9 mouse cellular contexts compared by ENCODE assay signal in genomic region chr14:24213336-24213735, GRCm38 (mm10). TPM values are rescaled to one million over a fixed set of nuclear protein-coding genes. Genes with fewer than 3 reads are reported as not detected.
DNase-seq lines count a peak whose midpoint lies in the region; ATAC-seq and TF ChIP-seq lines count a peak whose summit lies in the region.
"Had no signal": no experiment of that assay in that cellular context is flagged by ENCODE, and none has a peak within 500 bp of the region (broad histone marks: within the 10 kb centered on the region; RNA-seq: fewer than 3 reads in every experiment).

No protein-coding gene starts in this region.

- 76% methylated on average over 2 of the region's 2 CpGs for WGBS in hindbrain, embryonic 13.5 days
- 86% methylated on average over 2 of the region's 2 CpGs for WGBS in hindbrain, embryonic 12.5 days
- 30% methylated on average over 2 of the region's 2 CpGs for WGBS in embryonic facial prominence, embryonic 13.5 days

- no peak for TF ChIP-seq CTCF in CH12.LX (conservative IDR thresholded peaks at IDR 0.05 in 1 of 2, IDR thresholded peaks at IDR 0.05 in 1 of 2; ENCODE audit: low read depth in 2 of 2, low read length in 2 of 2)

- ATAC-seq in hindbrain, embryonic 13.5 days (ENCODE audit: low FRiP score): no peak
- no peak for ATAC-seq in hindbrain, embryonic 12.5 days (ENCODE audit: low FRiP score)
- ATAC-seq in embryonic facial prominence, embryonic 13.5 days (ENCODE audit: insufficient number of reproducible peaks, insufficient read depth, low FRiP score, low TSS enrichment, low read depth): no peak
- ATAC-seq in megakaryocyte, adult 5-6 weeks (ENCODE audit: poor library complexity, severe bottlenecking): peak; percentile 35

- no peaks in the 10 kb centered on the region for H3K79me2 ChIP-seq in CH12.LX (replicated peaks; ENCODE audit: control insufficient read depth, extremely low read depth, insufficient read depth, poor library complexity, severe bottlenecking)

- no peak overlapping the region for H3K4me3 ChIP-seq in hindbrain, embryonic 13.5 days
- H3K4me3 ChIP-seq in hindbrain, embryonic 12.5 days: no peak overlapping the region
- H3K4me3 ChIP-seq in CH12.LX (replicated peaks in 1 of 3; ENCODE audit: low read depth in 2 of 3, low read length in 2 of 3, poor library complexity in 1 of 3): no peak overlapping the region
- H3K4me3 ChIP-seq in embryonic facial prominence, embryonic 13.5 days: no peak overlapping the region

- in situ Hi-C loops in CH12.LX (cut with MboI; ENCODE audit: low pct_ligation_motif_present, low pct_unique_long_range_greater_than_20kb, low sequenced_read_pairs): no loop called here

- peaks cover 63% of the 10 kb centered on the region for H3K4me1 ChIP-seq in hindbrain, embryonic 13.5 days (replicated peaks)
- peaks cover 62% of the 10 kb centered on the region for H3K4me1 ChIP-seq in hindbrain, embryonic 12.5 days
- peaks cover 0 to 13% of the 10 kb centered on the region in 2 experiments; a peak in 2 of 4 replicates for H3K4me1 ChIP-seq in CH12.LX (ENCODE audit: control insufficient read depth in 1 of 2, insufficient read depth in 2 of 2)
- peaks cover 84% of the 10 kb centered on the region for H3K4me1 ChIP-seq in embryonic facial prominence, embryonic 13.5 days

- TF ChIP-seq POLR2A in CH12.LX (IDR thresholded peaks at IDR 0.05; ENCODE audit: low read depth, low read length): no peak

- intact Hi-C loops in left cerebral cortex, postnatal 10 days (cut with DNase I): no loop called here

- dilution Hi-C loops in CH12.LX (cut with MboI; ENCODE audit: extremely low pct_ligation_motif_present, extremely low pct_unique_long_range_greater_than_20kb, low sequenced_read_pairs): no loop called here

- no peaks in the 10 kb centered on the region for H3K36me3 ChIP-seq in hindbrain, embryonic 13.5 days
- no peaks in the 10 kb centered on the region for H3K36me3 ChIP-seq in hindbrain, embryonic 12.5 days
- no peaks in the 10 kb centered on the region for H3K36me3 ChIP-seq in CH12.LX (replicated peaks in 1 of 2; ENCODE audit: control insufficient read depth in 1 of 2, insufficient read depth in 1 of 2, low read length in 1 of 2)
- no peaks in the 10 kb centered on the region for H3K36me3 ChIP-seq in embryonic facial prominence, embryonic 13.5 days

- H3K4me2 ChIP-seq in hindbrain, embryonic 13.5 days: no peak overlapping the region
- H3K4me2 ChIP-seq in hindbrain, embryonic 12.5 days (replicated peaks): no peak overlapping the region
- H3K4me2 ChIP-seq in CH12.LX (ENCODE audit: insufficient read depth, low read depth, poor library complexity, severe bottlenecking): no peak overlapping the region
- no peak overlapping the region for H3K4me2 ChIP-seq in embryonic facial prominence, embryonic 13.5 days

- no peak overlapping the region for H3K9ac ChIP-seq in hindbrain, embryonic 13.5 days
- H3K9ac ChIP-seq in hindbrain, embryonic 12.5 days: no peak overlapping the region
- no peak overlapping the region for H3K9ac ChIP-seq in CH12.LX (ENCODE audit: insufficient read depth, low read depth)
- no peak overlapping the region for H3K9ac ChIP-seq in embryonic facial prominence, embryonic 13.5 days

- no peaks in the 10 kb centered on the region for H3K9me3 ChIP-seq in hindbrain, embryonic 13.5 days
- no peaks in the 10 kb centered on the region for H3K9me3 ChIP-seq in hindbrain, embryonic 12.5 days (replicated peaks)
- peaks cover 64% of the 10 kb centered on the region for H3K9me3 ChIP-seq in CH12.LX (replicated peaks; ENCODE audit: low read length)
- no peaks in the 10 kb centered on the region for H3K9me3 ChIP-seq in embryonic facial prominence, embryonic 13.5 days

- peak; percentile 31 for DNase-seq in CH12.LX (ENCODE audit: extremely low read depth)
- DNase-seq in left cerebral cortex, postnatal 10 days (ENCODE audit: extremely low spot score in 1 of 2, low spot score in 2 of 2): no peak
- DNase-seq in cerebellum, postnatal 25 days: no peak
- DNase-seq: cerebellum, adult 9-10 months; right cerebral cortex, postnatal 25 days had no signal

- H3K27ac ChIP-seq in hindbrain, embryonic 13.5 days: peak overlapping the region; percentile 81
- no peak overlapping the region for H3K27ac ChIP-seq in hindbrain, embryonic 12.5 days
- H3K27ac ChIP-seq in CH12.LX (ENCODE audit: insufficient read depth, low read depth): no peak overlapping the region
- peak overlapping the region; percentile 63 for H3K27ac ChIP-seq in embryonic facial prominence, embryonic 13.5 days

- no peak for TF ChIP-seq RAD21 in CH12.LX (IDR thresholded peaks at IDR 0.05; ENCODE audit: low read depth, low read length)

- no peak for TF ChIP-seq EP300 in CH12.LX (IDR thresholded peaks at IDR 0.05; ENCODE audit: low read length)

- H3K27me3 ChIP-seq in hindbrain, embryonic 13.5 days: no peaks in the 10 kb centered on the region
- H3K27me3 ChIP-seq in hindbrain, embryonic 12.5 days: no peaks in the 10 kb centered on the region
- H3K27me3 ChIP-seq in CH12.LX (replicated peaks): peaks cover 50% of the 10 kb centered on the region
- H3K27me3 ChIP-seq in embryonic facial prominence, embryonic 13.5 days: no peaks in the 10 kb centered on the region

TF ChIP-seq in CH12.LX, 34 proteins besides CTCF, POLR2A, EP300 and RAD21:
- TF ChIP-seq MAX (IDR thresholded peaks at IDR 0.05; ENCODE audit: low read length) (no peak), MAFK (IDR thresholded peaks at IDR 0.05; ENCODE audit: insufficient replicate concordance, low read length) (0 out of 2 replicates have a peak, but pooled peaks have one; percentile 34), UBTF (IDR thresholded peaks at IDR 0.05; ENCODE audit: low read depth, low read length) (no peak), MAZ (IDR thresholded peaks at IDR 0.05; ENCODE audit: low read depth, low read length) (no peak), PAX5 (IDR thresholded peaks at IDR 0.05; ENCODE audit: low read length) (no peak), TCF12 (IDR thresholded peaks at IDR 0.05; ENCODE audit: low read depth, low read length) (no peak), BHLHE40 (IDR thresholded peaks at IDR 0.05; ENCODE audit: low read depth, low read length) (0 out of 2 replicates have a peak, but pooled peaks have one; percentile 8), USF1 (IDR thresholded peaks at IDR 0.05; ENCODE audit: low read depth, low read length) (no peak), KAT2A (IDR thresholded peaks at IDR 0.05; ENCODE audit: insufficient replicate concordance, low read length) (no peak), HCFC1 (IDR thresholded peaks at IDR 0.05; ENCODE audit: low read depth, low read length) (no peak), USF2 (conservative IDR thresholded peaks at IDR 0.05; ENCODE audit: low read depth, low read length) (no peak)

RNA-seq across cellular contexts. Expression of gene Dlg5, which starts 32.4 kb away (rescaled TPM):
- 18.7 and 20.5 TPM in 2 replicates for polyA plus RNA-seq in hindbrain, embryonic 13.5 days (2015; fragmentation: Nextera tagmentation; extraction: Ambion mirVana)
- 21.8 and 23.6 TPM in 2 replicates for polyA plus RNA-seq in hindbrain, embryonic 12.5 days (2016; fragmentation: Nextera tagmentation; extraction: Ambion mirVana)
- total RNA-seq in CH12.LX (2012; rRNA removed) (not detected in 2 replicates), CH12.LX (2014; rRNA removed) (0.07 TPM in 1 of 2 replicates, not detected in the other)
- 0.76 and 1.0 TPM in 2 replicates for polyA plus RNA-seq in CH12.LX (2012; ENCODE audit: insufficient read length, low read depth)
- 27.3 and 34.2 TPM in 2 replicates for polyA plus RNA-seq in embryonic facial prominence, embryonic 13.5 days (2015; fragmentation: Nextera tagmentation; extraction: Ambion mirVana)
- total RNA-seq in megakaryocyte, adult 5-6 weeks (2015): 0.16 TPM in 1 of 2 replicates, not detected in the other
- total RNA-seq in megakaryocyte, adult 5-6 weeks (2017): 0.04 and 1.5 TPM in 2 replicates
- 10 to 100 TPM; 52.3 to 57.3 TPM for total RNA-seq in left cerebral cortex, postnatal 10 days (2021)

Comparison
In these comparisons a context has a peak if more than half of its experiments do, and no peak if none do; other contexts are left out.
1. H3K27ac ChIP-seq: peak in hindbrain, embryonic 13.5 days (single experiment) and embryonic facial prominence, embryonic 13.5 days (single experiment); none in hindbrain, embryonic 12.5 days (single experiment) and CH12.LX (single experiment).